Mouse (Mus musculus): ENCODE measurements around the gene Olfr138. TPM values are rescaled to one million over a fixed set of nuclear protein-coding genes. Genes with fewer than 3 reads are reported as not detected.

The Olfr138 gene
- total RNA-seq (2021): not detected

GRCm38 (mm10) chr17:38260735-38261134 lies at the start of gene Olfr138:
TSS of gene Olfr138 (plus strand) at chr17:38261035.
- DNase-seq (ENCODE audit: low spot score in 2 of 2): no peak
- intact Hi-C loops (cut with DNase I): no loop called here

GRCm38 (mm10) chr17:38307470-38307869 lies 46.6 kb downstream of the Olfr138 start, which contains the start of gene Olfr137:
TSS of gene Olfr137 (minus strand) at chr17:38307570.
- intact Hi-C loops (cut with DNase I): no loop called here
- no peak for DNase-seq (ENCODE audit: low spot score in 2 of 2)

Other genes with a start within 250 kb of the Olfr138 start
- not detected for gene Olfr129, start 201.0 kb upstream of the Olfr138 start, total RNA-seq (2021)
- gene Olfr130, start 197.1 kb upstream of the Olfr138 start, total RNA-seq (2021): not detected
- gene Olfr131, start 172.3 kb upstream of the Olfr138 start, total RNA-seq (2021): not detected
- gene Olfr132, start 126.5 kb upstream of the Olfr138 start, total RNA-seq (2021): not detected
- not detected for gene Olfr133, start 115.8 kb upstream of the Olfr138 start, total RNA-seq (2021)
- gene Olfr134, start 89.6 kb upstream of the Olfr138 start, total RNA-seq (2021): not detected
- gene Olfr135, start 56.7 kb upstream of the Olfr138 start, total RNA-seq (2021): not detected
- gene Olfr137, start 46.5 kb downstream of the Olfr138 start, total RNA-seq (2021): not detected
- gene Olfr136, start 68.8 kb downstream of the Olfr138 start, total RNA-seq (2021): not detected
- gene Esp36, start 159.2 kb downstream of the Olfr138 start, total RNA-seq (2021): not detected

Measured in left cerebral cortex, postnatal 36 days (tissue).